Mouse (Mus musculus) intestine, embryonic 15.5 days (tissue): Measurements from ENCODE around the gene Pim2. TPM values are rescaled to one million over a fixed set of nuclear protein-coding genes. Genes with fewer than 3 reads are reported as not detected.
A peak's percentile ranks its signal among the peaks of the same experiment; 100 is the strongest.
"Not testable (repeated sequence)": the region's sequence is repeated elsewhere in the genome, so short reads cannot be mapped to it uniquely, and the experiment has no call there.

Source experiments
- ATAC-seq: fragments of 200-750 bp; cut with Nextera tagmentation; 2 replicates; pipeline ENCODE4 v1.8.0; 2017; ENCODE audit warnings: moderate TSS enrichment, moderate library complexity
- H3K27ac ChIP-seq: fragments of 300-500 bp; sonication (generic); 2 replicates; pipeline ENCODE4 v1.5.1; 2015; ENCODE audit warnings: mild to moderate bottlenecking, inconsistent platforms
- H3K27me3 ChIP-seq: fragments of 300-500 bp; sonication (generic); replicated peaks from 2 replicates; pipeline ENCODE4 v1.6.1; 2015; ENCODE audit warnings: inconsistent platforms
- H3K36me3 ChIP-seq: fragments of 300-500 bp; sonication (generic); 2 replicates; pipeline ENCODE4 v1.6.1; 2015; ENCODE audit warnings: inconsistent platforms
- H3K4me1 ChIP-seq: fragments of 300-500 bp; sonication (generic); replicated peaks from 2 replicates; pipeline ENCODE4 v1.6.1; 2015; ENCODE audit warnings: inconsistent platforms
- H3K4me2 ChIP-seq: fragments of 300-500 bp; sonication (generic); replicated peaks from 2 replicates; pipeline ENCODE4 v1.6.1; 2015; ENCODE audit warnings: mild to moderate bottlenecking, inconsistent platforms
- H3K4me3 ChIP-seq: fragments of 300-500 bp; sonication (generic); replicated peaks from 2 replicates; pipeline ENCODE4 v1.5.1; 2015; ENCODE audit warnings: inconsistent platforms
- H3K9ac ChIP-seq: fragments of 300-500 bp; sonication (generic); 2 replicates; pipeline ENCODE4 v1.6.1; 2015; ENCODE audit warnings: inconsistent platforms
- H3K9me3 ChIP-seq: fragments of 300-500 bp; sonication (generic); 2 replicates; pipeline ENCODE4 v1.6.1; 2016; ENCODE audit warnings: inconsistent platforms
- WGBS: fragments of 180-500 bp; shearing (Covaris S2); methylation state at CpG from one replicate; pipeline ENCODE4 v1.1.7; 2015; 5-methylcytosine and 5-hydroxymethylcytosine counted together
- polyA plus RNA-seq: library from polyadenylated mRNA; unstranded; fragments of >200 nt; fragmentation: Nextera tagmentation; extraction: Ambion mirVana; gene quantifications from 2 replicates; pipeline ENCODE4 v1.2.1, GENCODE M21; 2015

Pim2 gene
- polyA plus RNA-seq, 1 experiment from 2014 or later: 11.3 TPM

DNA sequence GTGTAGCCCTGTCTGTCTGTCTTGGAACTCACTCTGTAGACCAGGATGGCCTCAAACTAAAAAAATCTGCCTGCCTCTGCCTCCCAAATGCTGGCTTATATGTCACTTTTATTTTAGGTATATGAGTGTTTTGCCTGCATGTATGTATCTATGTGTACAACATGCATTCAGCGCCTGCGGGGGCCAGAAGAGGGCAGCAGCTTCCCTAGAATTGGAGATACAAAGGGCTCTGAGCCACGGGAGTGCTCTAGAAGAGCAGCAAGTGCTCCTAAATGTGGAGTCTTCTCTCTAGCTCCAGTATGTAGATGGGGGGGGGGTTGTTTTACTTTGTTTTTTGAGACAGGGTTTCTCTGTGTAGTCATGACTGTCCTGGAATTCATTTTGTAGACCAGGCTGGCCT, 37.6 kb downstream of the Pim2 start:
- WGBS: 19% methylated on average over 3 of the region's 3 CpGs

DNA sequence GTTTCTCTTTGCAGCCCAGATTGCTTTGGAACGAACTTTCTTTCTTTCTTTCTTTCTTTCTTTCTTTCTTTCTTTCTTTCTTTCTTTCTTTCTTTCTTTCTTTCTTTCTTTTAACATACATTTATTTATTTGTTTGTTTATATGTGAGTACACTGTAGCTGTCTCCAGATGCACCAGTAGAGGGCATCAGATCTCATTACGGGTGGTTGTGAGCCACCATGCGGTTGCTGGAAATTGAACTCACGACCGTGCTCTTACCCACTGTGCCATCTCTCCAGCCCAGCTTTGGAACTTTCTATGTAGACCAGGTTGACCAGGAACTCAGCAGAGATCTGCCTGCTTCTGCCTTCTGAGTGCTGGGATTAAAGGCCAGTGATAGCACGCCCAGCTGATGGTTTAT, 39.9 kb downstream of the Pim2 start:
- WGBS: 70% methylated on average over 6 of the region's 6 CpGs

More for the DNA sequence above, 37.6 kb downstream of the Pim2 start:
- not testable (repeated sequence) for H3K27me3 ChIP-seq, H3K36me3 ChIP-seq, H3K9ac ChIP-seq, H3K4me3 ChIP-seq, H3K9me3 ChIP-seq, H3K4me1 ChIP-seq, H3K27ac ChIP-seq, ATAC-seq, H3K4me2 ChIP-seq

DNA sequence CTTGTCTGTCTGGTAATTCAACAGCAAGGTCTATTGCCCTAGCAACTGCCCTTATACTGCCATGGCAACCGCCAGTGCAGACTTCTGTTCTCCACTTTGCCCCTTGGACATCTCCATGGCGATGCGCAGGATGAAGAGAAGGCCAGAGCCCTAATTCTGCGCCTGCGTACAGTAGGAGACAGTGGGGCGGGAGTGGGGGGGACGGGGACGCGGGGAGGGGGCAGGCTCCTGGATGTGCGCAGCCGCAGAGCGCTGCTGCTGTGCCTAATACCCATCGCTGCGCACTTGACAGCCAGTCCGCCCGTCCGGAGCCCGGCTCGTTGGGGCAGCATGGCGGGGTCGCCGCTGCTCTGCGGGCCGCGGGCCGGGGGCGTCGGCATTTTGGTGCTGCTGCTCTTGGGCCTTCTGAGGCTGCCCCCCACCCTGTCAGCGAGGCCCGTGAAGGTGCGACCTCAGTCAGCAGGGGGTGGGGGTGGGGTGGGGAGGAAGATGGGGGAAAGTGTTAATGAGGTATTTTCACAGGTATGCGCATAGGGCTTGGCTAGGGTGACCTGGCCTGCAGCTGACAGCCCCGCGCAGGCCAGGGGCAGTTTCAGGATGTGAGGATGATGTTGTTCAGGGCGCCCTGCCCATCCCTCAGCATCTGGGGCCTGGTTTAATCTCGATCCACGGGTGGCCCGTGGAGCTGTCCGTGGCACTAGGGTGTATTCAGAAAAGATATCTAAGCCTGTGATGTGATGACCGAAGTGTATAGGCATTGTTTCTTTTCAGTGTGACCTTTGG, 41.7 kb downstream of the Pim2 start, which contains the start of gene Pcsk1n:
Pcsk1n (plus strand) TSS at position 222 of the 783 bp plus-strand sequence.
- ATAC-seq: peak; percentile 53
- Histone ChIP-seq H3K4me1 (peaks cover 7% of the 10 kb centered on the region; the same call in 1 of the 2 replicates), H3K36me3 (no peaks in the 10 kb centered on the region), H3K4me3 (no peak within 1 kb of the TSS; the same call in 1 of the 2 replicates), H3K27ac (no peak within 1 kb of the TSS), H3K4me2 (peak within 1 kb of the TSS; percentile 37), H3K9ac (no peak within 1 kb of the TSS), H3K27me3 (peaks cover 34% of the 10 kb centered on the region), H3K9me3 (no peaks in the 10 kb centered on the region)
- 21% methylated on average over 37 of the region's 40 CpGs for WGBS

More for the DNA sequence above, 39.9 kb downstream of the Pim2 start:
- H3K4me2 ChIP-seq, H3K4me3 ChIP-seq, H3K9ac ChIP-seq, H3K27ac ChIP-seq, ATAC-seq, H3K36me3 ChIP-seq, H3K9me3 ChIP-seq, H3K4me1 ChIP-seq: not testable (repeated sequence)
- peaks cover 24% of the 10 kb centered on the region for H3K27me3 ChIP-seq

DNA sequence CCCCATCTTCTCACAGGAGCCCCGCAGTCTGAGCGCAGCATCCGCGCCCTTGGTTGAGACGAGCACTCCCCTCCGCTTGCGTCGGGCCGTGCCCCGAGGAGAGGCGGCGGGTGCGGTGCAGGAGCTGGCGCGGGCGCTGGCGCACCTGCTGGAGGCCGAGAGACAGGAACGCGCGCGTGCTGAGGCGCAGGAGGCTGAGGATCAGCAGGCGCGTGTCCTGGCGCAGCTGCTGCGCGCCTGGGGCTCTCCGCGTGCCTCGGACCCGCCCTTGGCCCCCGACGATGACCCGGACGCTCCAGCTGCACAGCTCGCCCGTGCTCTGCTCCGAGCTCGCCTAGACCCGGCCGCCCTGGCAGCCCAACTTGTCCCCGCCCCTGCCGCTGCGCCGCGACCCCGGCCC, 44.0 kb downstream of the Pim2 start:
- H3K4me3 ChIP-seq: peak overlapping the region; percentile 23
- 21% methylated on average over 31 of the region's 48 CpGs for WGBS
- H3K27ac ChIP-seq: no peak overlapping the region
- H3K9me3 ChIP-seq: no peaks in the 10 kb centered on the region
- no peaks in the 10 kb centered on the region for H3K36me3 ChIP-seq
- H3K27me3 ChIP-seq: peaks cover 36% of the 10 kb centered on the region
- no peak overlapping the region for H3K9ac ChIP-seq
- peak; percentile 47 for ATAC-seq
- peaks cover 7% of the 10 kb centered on the region; the same call in 1 of the 2 replicates for H3K4me1 ChIP-seq
- peak overlapping the region; percentile 52 for H3K4me2 ChIP-seq

DNA sequence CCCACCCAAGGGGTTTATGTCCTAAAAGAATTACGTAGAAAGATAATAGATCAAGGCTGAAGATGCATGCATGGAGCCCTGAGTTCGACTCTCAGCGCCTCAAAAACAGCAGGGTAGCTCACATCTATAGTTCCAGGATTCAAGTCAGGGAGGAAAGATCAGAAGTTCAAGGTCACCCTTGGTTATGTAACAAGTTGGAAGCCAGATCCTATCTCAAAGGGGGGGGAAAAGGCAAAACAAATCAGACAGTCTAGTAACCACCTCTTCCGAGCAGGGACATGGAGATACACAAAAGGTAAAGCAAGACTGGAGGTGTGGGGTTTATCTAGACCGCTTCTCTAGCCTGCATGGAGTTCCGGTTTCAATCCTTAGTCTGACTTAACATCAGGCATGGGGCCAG, 48.2 kb downstream of the Pim2 start:
- H3K27me3 ChIP-seq: peaks cover 30% of the 10 kb centered on the region
- 72% methylated on average over 6 of the region's 6 CpGs for WGBS

DNA sequence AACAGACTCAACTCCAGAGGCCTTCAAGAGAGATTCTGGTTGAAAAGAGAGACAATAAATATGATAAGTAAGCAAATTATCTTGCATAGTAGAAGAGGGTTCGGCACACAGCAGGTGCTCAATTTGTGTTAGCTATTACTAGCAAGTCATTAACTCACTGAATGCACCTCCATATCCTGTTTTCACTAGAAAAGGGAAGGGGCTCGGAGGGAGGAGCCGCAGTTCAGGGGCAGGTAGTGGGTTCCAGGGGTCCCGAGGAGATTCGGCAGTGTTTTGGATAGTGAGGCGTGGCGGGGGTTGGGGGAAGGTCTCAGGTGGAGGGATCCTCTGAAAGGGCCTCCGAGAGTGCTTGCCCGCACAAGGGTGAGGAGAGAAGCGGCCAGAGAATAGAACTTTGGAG, 49.1 kb downstream of the Pim2 start:
- Histone ChIP-seq H3K4me3 (no peak overlapping the region), H3K4me1 (0 out of 2 replicates have a peak, but pooled peaks cover 3% of the 10 kb centered on the region), H3K27ac (no peak overlapping the region), H3K4me2 (no peak overlapping the region), H3K27me3 (peaks cover 22% of the 10 kb centered on the region), H3K36me3 (no peaks in the 10 kb centered on the region), H3K9me3 (no peaks in the 10 kb centered on the region), H3K9ac (no peak overlapping the region)
- ATAC-seq: no peak
- 26% methylated on average over 10 of the region's 10 CpGs for WGBS

More for the DNA sequence above, 48.2 kb downstream of the Pim2 start:
- no peak overlapping the region for H3K4me3 ChIP-seq
- peaks cover 7% of the 10 kb centered on the region; the same call in 1 of the 2 replicates for H3K4me1 ChIP-seq
- no peak overlapping the region for H3K4me2 ChIP-seq
- no peaks in the 10 kb centered on the region for H3K36me3 ChIP-seq
- H3K27ac ChIP-seq: no peak overlapping the region
- no peak for ATAC-seq
- H3K9ac ChIP-seq: no peak overlapping the region
- H3K9me3 ChIP-seq: no peaks in the 10 kb centered on the region

DNA sequence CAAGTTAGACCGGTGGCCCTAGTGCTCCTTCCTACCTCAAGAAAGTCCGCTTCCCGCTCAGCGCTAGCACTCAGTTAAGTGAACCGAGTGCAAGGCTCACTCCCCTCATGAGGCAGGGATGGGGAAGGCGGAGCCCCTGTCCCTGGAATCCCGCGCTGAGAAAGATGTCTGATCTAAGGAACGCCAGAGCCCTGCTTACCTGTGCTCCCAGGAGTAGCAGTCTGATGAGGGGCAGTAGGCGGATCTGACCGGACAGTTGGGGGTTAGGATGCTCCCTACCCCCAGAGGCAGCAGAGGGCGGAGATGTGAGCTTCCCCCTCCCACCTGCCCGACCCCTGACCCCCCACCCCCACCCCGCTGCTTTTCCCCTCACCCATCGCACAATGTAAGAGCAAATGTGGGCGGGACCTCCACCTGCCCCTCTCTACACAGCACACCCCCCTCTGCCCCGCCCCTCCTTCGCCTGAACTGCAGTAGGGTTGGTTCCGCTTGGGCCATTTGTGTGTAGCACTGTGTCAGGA, 50.3 kb downstream of the Pim2 start, which contains the start of gene Eras:
Eras (minus strand) TSS at position 338 of the 521 bp plus-strand sequence.
- no peak within 1 kb of the TSS for H3K9ac ChIP-seq
- H3K4me1 ChIP-seq: no peaks in the 10 kb centered on the region
- ATAC-seq: no peak
- no peaks in the 10 kb centered on the region for H3K36me3 ChIP-seq
- 21% methylated on average over 19 of the region's 19 CpGs for WGBS
- H3K27me3 ChIP-seq: peaks cover 10% of the 10 kb centered on the region
- no peak within 1 kb of the TSS for H3K4me2 ChIP-seq
- H3K9me3 ChIP-seq: no peaks in the 10 kb centered on the region
- no peak within 1 kb of the TSS for H3K4me3 ChIP-seq
- no peak within 1 kb of the TSS for H3K27ac ChIP-seq

Other genes starting within 250 kb of the Pim2 start
- gene Syp, start 239.8 kb upstream of the Pim2 start, polyA plus RNA-seq: 6.3 and 6.5 TPM in 2 replicates
- gene Prickle3, start 221.0 kb upstream of the Pim2 start, polyA plus RNA-seq: 6.6 and 6.8 TPM in 2 replicates
- gene Plp2, start 206.9 kb upstream of the Pim2 start, polyA plus RNA-seq: 198 and 212 TPM in 2 replicates
- 0.57 and 0.71 TPM in 2 replicates for gene Magix, start 197.0 kb upstream of the Pim2 start, polyA plus RNA-seq
- gene Gpkow, start 181.1 kb upstream of the Pim2 start, polyA plus RNA-seq: 27.6 and 31.8 TPM in 2 replicates
- gene Wdr45, start 163.9 kb upstream of the Pim2 start, polyA plus RNA-seq: 25.0 and 27.5 TPM in 2 replicates
- not detected in 2 replicates for gene Gm45208, start 156.0 kb upstream of the Pim2 start, polyA plus RNA-seq
- 60.3 and 61.4 TPM in 2 replicates for gene Praf2, start 149.8 kb upstream of the Pim2 start, polyA plus RNA-seq
- gene Ccdc120, start 127.4 kb upstream of the Pim2 start, polyA plus RNA-seq: 12.4 TPM in 2 replicates
- 23.0 and 23.9 TPM in 2 replicates for gene Tfe3, start 115.7 kb upstream of the Pim2 start, polyA plus RNA-seq
- gene Gripap1, start 88.5 kb upstream of the Pim2 start, polyA plus RNA-seq: 35.4 and 35.5 TPM in 2 replicates
- gene Kcnd1, start 56.0 kb upstream of the Pim2 start, polyA plus RNA-seq: 1.5 and 2.1 TPM in 2 replicates
- 37.6 and 37.7 TPM in 2 replicates for gene Otud5, start 36.9 kb upstream of the Pim2 start, polyA plus RNA-seq
- gene Slc35a2, start 5.8 kb downstream of the Pim2 start, polyA plus RNA-seq: 36.5 and 39.5 TPM in 2 replicates
- gene Pqbp1, start 21.0 kb downstream of the Pim2 start, polyA plus RNA-seq: 101 and 104 TPM in 2 replicates
- gene Timm17b, start 21.1 kb downstream of the Pim2 start, polyA plus RNA-seq: 128 and 131 TPM in 2 replicates
- gene Gm10491, start 29.6 kb downstream of the Pim2 start, polyA plus RNA-seq: not detected in 2 replicates
- not detected in 2 replicates for gene Gm10490, start 31.3 kb downstream of the Pim2 start, polyA plus RNA-seq
- gene Pcsk1n, start 41.6 kb downstream of the Pim2 start, polyA plus RNA-seq: 14.2 and 14.4 TPM in 2 replicates
- gene Eras, start 50.3 kb downstream of the Pim2 start, polyA plus RNA-seq: not detected in 2 replicates
- gene Hdac6, start 69.6 kb downstream of the Pim2 start, polyA plus RNA-seq: 19.0 and 19.1 TPM in 2 replicates
- 1.7 and 2.4 TPM in 2 replicates for gene Gata1, start 99.8 kb downstream of the Pim2 start, polyA plus RNA-seq
- 3.6 and 3.8 TPM in 2 replicates for gene Glod5, start 140.2 kb downstream of the Pim2 start, polyA plus RNA-seq
- gene Suv39h1, start 196.5 kb downstream of the Pim2 start, polyA plus RNA-seq: 47.5 and 53.3 TPM in 2 replicates
- gene Was, start 212.2 kb downstream of the Pim2 start, polyA plus RNA-seq: 0.57 and 0.62 TPM in 2 replicates